Mouse (Mus musculus): ENCODE data around the gene Tmem131.

DNA sequence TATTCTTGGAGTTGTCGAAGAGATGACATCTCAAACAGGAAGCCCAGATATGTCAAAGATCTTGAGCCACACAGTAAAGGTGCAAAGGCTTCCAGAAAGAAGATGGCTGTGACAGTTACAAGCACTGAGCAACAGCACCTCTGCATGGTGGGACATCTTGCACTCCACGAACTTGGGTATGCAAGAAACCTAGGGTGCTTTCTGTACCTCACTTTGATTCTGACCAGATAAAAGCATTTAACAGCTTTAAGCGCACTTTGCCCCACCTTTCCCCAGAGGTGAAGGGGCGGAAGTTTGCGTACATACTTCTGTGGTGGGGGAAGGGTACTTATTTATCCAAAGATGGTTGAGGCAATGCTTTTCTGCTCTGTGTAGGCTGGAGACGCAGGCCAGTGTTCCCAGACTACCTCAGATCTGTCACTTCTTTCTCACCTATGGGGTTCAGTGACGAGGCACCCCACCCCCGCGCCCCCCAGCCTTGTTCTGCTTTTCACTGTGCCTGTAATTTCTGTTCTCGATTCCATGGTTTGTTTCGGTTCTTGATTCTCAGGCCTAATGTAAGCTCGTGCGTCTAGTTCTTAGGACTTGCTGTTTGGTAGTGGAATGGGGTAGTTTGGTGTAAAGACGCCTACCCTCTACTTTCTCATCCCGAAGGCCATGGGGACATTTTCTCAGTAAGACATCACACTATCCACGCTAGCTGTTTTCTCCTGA is 17.2 kb upstream of the Tmem131 start:
- TF ChIP-seq CTCF (IDR thresholded peaks at IDR 0.05), result 0 out of 2 replicates have a peak, but pooled peaks have one; percentile 2
- TF ChIP-seq POLR2A (IDR thresholded peaks at IDR 0.05; ENCODE audit: insufficient read depth, low read depth, low read length), result no peak
- no peak for TF ChIP-seq EP300 (IDR thresholded peaks at IDR 0.05; ENCODE audit: insufficient read depth, low read depth, low read length)
